Mouse (Mus musculus) liver, adult 2 months (tissue): ENCODE measurements around the gene Efhc1.
"Not testable (repeated sequence)": the region's sequence is repeated elsewhere in the genome, so short reads cannot be mapped to it uniquely, and the experiment has no call there.

Source experiments
- CTCF ChIP-seq: fragments of 200-500 bp; IDR thresholded peaks from 2 replicates; pipeline ENCODE4 v1.5.1; 2011; ENCODE audit warnings: low read depth, low read length, control low read depth
- POLR2A ChIP-seq: fragments of 200-500 bp; IDR thresholded peaks from 2 replicates; pipeline ENCODE4 v1.6.1; 2011; ENCODE audit warnings: low read length, control low read depth; ENCODE audit not compliant: insufficient read depth; ENCODE audit errors: extremely low read depth

DNA sequence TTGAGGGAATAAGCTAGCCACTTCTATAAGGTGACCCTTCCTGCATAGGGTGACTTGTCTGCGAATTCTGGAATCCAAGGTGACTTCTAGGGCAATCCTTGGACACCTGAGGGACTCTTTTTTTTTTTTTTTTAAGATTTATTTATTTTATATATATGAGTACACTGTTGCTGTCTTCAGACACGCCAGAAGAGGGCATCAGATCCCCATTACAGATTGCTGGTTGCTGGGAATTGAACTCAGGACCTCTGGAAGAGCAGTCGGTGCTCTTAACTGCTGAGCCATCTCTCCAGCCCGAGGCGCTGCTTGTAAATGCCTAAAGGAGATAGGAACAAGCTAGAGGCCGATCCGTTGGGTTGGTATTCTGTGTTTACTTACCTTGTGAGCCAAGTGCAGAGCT, 26.1 kb upstream of the Efhc1 start:
- TF ChIP-seq CTCF, POLR2A: not testable (repeated sequence)
